ENCODE assay signal across 30 mouse cellular contexts in the genomic region with DNA sequence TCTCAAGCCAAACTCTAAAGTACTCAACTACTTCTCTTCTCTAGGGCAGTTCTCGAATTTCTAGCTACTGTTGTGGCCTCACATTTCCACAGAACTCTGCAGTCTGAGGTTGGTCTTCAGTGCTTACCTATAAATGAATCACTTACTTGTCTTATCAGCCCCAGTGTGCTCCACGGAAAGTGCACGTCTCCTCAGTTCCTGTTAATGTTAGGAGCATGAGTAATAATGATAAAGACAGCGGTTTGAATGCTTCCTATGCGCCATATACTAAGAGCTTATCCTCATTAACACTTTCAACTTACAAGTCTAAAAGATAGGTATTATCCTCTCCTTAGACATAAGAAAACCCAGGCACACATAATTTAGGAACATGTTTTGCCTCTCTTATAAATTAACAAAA.
A peak's percentile ranks its signal among the peaks of the same experiment; 100 is the strongest.
DNase-seq lines count a peak whose midpoint lies in the region; ATAC-seq and TF ChIP-seq lines count a peak whose summit lies in the region.
"Had no signal": no experiment of that assay in that cellular context is flagged by ENCODE, and none has a peak within 500 bp of the region (broad histone marks: within the 10 kb centered on the region; RNA-seq: fewer than 3 reads in every experiment).

No protein-coding gene starts in this region.

- H3K9ac ChIP-seq in CH12.LX (ENCODE audit: insufficient read depth, low read depth), result no peak overlapping the region
- no peak overlapping the region for H3K9ac ChIP-seq in lung, postnatal 0 days (replicated peaks; ENCODE audit: low read depth)
- H3K9ac ChIP-seq: embryonic facial prominence, embryonic 13.5 days; forebrain, embryonic 12.5 days; forebrain, embryonic 15.5 days; heart, embryonic 15.5 days; hindbrain, embryonic 13.5 days had no signal

- no peak for TF ChIP-seq RAD21 in CH12.LX (IDR thresholded peaks at IDR 0.05; ENCODE audit: low read depth, low read length)

- H3K4me2 ChIP-seq in CH12.LX (ENCODE audit: insufficient read depth, low read depth, poor library complexity, severe bottlenecking), result no peak overlapping the region
- H3K4me2 ChIP-seq in lung, postnatal 0 days (replicated peaks; ENCODE audit: low read depth, low read length), result no peak overlapping the region
- H3K4me2 ChIP-seq: embryonic facial prominence, embryonic 13.5 days; forebrain, embryonic 12.5 days; forebrain, embryonic 15.5 days; heart, embryonic 11.5 days; heart, embryonic 15.5 days; hindbrain, embryonic 13.5 days had no signal

- no peaks in the 10 kb centered on the region for H3K9me3 ChIP-seq in CH12.LX (replicated peaks; ENCODE audit: low read length)
- no peaks in the 10 kb centered on the region for H3K9me3 ChIP-seq in lung, postnatal 0 days (ENCODE audit: low read length)
- H3K9me3 ChIP-seq: embryonic facial prominence, embryonic 10.5 days; embryonic facial prominence, embryonic 13.5 days; forebrain, embryonic 12.5 days; forebrain, embryonic 15.5 days; heart, embryonic 15.5 days; hindbrain, embryonic 10.5 days; hindbrain, embryonic 13.5 days had no signal

- H3K27me3 ChIP-seq in CH12.LX (replicated peaks), result no peaks in the 10 kb centered on the region
- no peaks in the 10 kb centered on the region for H3K27me3 ChIP-seq in lung, postnatal 0 days (replicated peaks; ENCODE audit: insufficient read depth, low read length)
- H3K27me3 ChIP-seq: embryonic facial prominence, embryonic 13.5 days; forebrain, embryonic 12.5 days; forebrain, embryonic 15.5 days; heart, embryonic 15.5 days; hindbrain, embryonic 13.5 days had no signal

- TF ChIP-seq EP300 in CH12.LX (IDR thresholded peaks at IDR 0.05; ENCODE audit: low read length), result no peak; the same call in 1 of the 2 replicates
- no peak for TF ChIP-seq EP300 in lung, postnatal 0 days (IDR thresholded peaks at IDR 0.05)

- in situ Hi-C loops in CH12.LX (cut with MboI; ENCODE audit: low pct_ligation_motif_present, low pct_unique_long_range_greater_than_20kb, low sequenced_read_pairs), result no loop called here

- WGBS in lung, postnatal 0 days, result 43% methylated on average over 5 of the region's 5 CpGs

- no peak for TF ChIP-seq POLR2A in CH12.LX (IDR thresholded peaks at IDR 0.05; ENCODE audit: low read depth, low read length)

- peaks cover 0 to 14% of the 10 kb centered on the region in 2 experiments for H3K36me3 ChIP-seq in CH12.LX (replicated peaks in 1 of 2; ENCODE audit: control insufficient read depth in 1 of 2, insufficient read depth in 1 of 2, low read length in 1 of 2)
- no peaks in the 10 kb centered on the region for H3K36me3 ChIP-seq in lung, postnatal 0 days (ENCODE audit: insufficient read depth, low read length)
- H3K36me3 ChIP-seq: embryonic facial prominence, embryonic 10.5 days; embryonic facial prominence, embryonic 13.5 days; forebrain, embryonic 12.5 days; forebrain, embryonic 15.5 days; heart, embryonic 15.5 days; hindbrain, embryonic 10.5 days; hindbrain, embryonic 13.5 days had no signal

- ATAC-seq in inflammation-experienced regulatory T-cells, adult 6 months, result peak; percentile 66
- no peak for ATAC-seq in lung, postnatal 0 days
- ATAC-seq: activated CD4-positive, CD25-positive, alpha-beta regulatory T cell, adult 4 months; forebrain, embryonic 15.5 days; hindbrain, embryonic 16.5 days; intestine, postnatal 0 days had no signal

- peak; percentile 26 for DNase-seq in CD4-positive helper T cell, adult 2 months (ENCODE audit: low read depth, low spot score)
- peak; percentile 54 for DNase-seq in CH12.LX (ENCODE audit: extremely low read depth)
- peak; percentile 77 for DNase-seq in MEL-GATA-1-ER (ENCODE audit: extremely low read depth, low read depth)
- no peak for DNase-seq in layer of hippocampus, postnatal 14 days (ENCODE audit: low spot score in 2 of 2)
- no peak for DNase-seq in lung, postnatal 0 days (ENCODE audit: low spot score)
- no peak for DNase-seq in urinary bladder, postnatal 4 days (ENCODE audit: low spot score in 2 of 2)
- DNase-seq: adrenal gland, adult 8-10 months; adrenal gland, postnatal 25 days; cerebellum, adult 18-20 months; cerebellum, adult 9-10 months; cerebellum, postnatal 25 days; embryo, embryonic 11 days; gastrocnemius, postnatal 10 days; gastrocnemius, postnatal 36 days; heart, postnatal 10 days; heart, postnatal 36 days; kidney, adult 2 months had no signal

- no peak for TF ChIP-seq CTCF in CH12.LX (conservative IDR thresholded peaks at IDR 0.05 in 1 of 2, IDR thresholded peaks at IDR 0.05 in 1 of 2; ENCODE audit: low read depth in 2 of 2, low read length in 2 of 2)
- TF ChIP-seq CTCF in lung, postnatal 0 days (IDR thresholded peaks at IDR 0.05), result no peak

- no peak overlapping the region for H3K4me3 ChIP-seq in CH12.LX (replicated peaks in 1 of 3; ENCODE audit: low read depth in 2 of 3, low read length in 2 of 3, poor library complexity in 1 of 3)
- no peak overlapping the region for H3K4me3 ChIP-seq in lung, postnatal 0 days (ENCODE audit: low read depth, low read length)
- H3K4me3 ChIP-seq: embryonic facial prominence, embryonic 10.5 days; embryonic facial prominence, embryonic 13.5 days; erythroblast, embryonic 14.5 days; forebrain, embryonic 12.5 days; forebrain, embryonic 15.5 days; heart, embryonic 15.5 days; hindbrain, embryonic 10.5 days; hindbrain, embryonic 13.5 days had no signal

- H3K27ac ChIP-seq in CH12.LX (ENCODE audit: insufficient read depth, low read depth), result no peak overlapping the region
- no peak overlapping the region for H3K27ac ChIP-seq in lung, postnatal 0 days (ENCODE audit: low read length)
- H3K27ac ChIP-seq: embryonic facial prominence, embryonic 10.5 days; embryonic facial prominence, embryonic 13.5 days; forebrain, embryonic 12.5 days; forebrain, embryonic 15.5 days; heart, embryonic 15.5 days; hindbrain, embryonic 10.5 days; hindbrain, embryonic 13.5 days had no signal

- dilution Hi-C loops in CH12.LX (cut with MboI; ENCODE audit: extremely low pct_ligation_motif_present, extremely low pct_unique_long_range_greater_than_20kb, low sequenced_read_pairs), result no loop called here

- peaks cover 0 to 16% of the 10 kb centered on the region in 2 experiments; a peak in 1 of 4 replicates for H3K4me1 ChIP-seq in CH12.LX (ENCODE audit: control insufficient read depth in 1 of 2, insufficient read depth in 2 of 2)
- no peaks in the 10 kb centered on the region for H3K4me1 ChIP-seq in lung, postnatal 0 days (ENCODE audit: insufficient read depth, low read depth, low read length)
- H3K4me1 ChIP-seq: embryonic facial prominence, embryonic 10.5 days; embryonic facial prominence, embryonic 13.5 days; forebrain, embryonic 12.5 days; forebrain, embryonic 15.5 days; hindbrain, embryonic 10.5 days; hindbrain, embryonic 13.5 days had no signal

- H3K79me2 ChIP-seq in CH12.LX (replicated peaks; ENCODE audit: control insufficient read depth, extremely low read depth, insufficient read depth, poor library complexity, severe bottlenecking), result no peaks in the 10 kb centered on the region

TF ChIP-seq in CH12.LX, 34 proteins besides CTCF, POLR2A, EP300 and RAD21:
- TF ChIP-seq ELF1 (IDR thresholded peaks at IDR 0.05; ENCODE audit: low read depth, low read length) (no peak), UBTF (IDR thresholded peaks at IDR 0.05; ENCODE audit: low read depth, low read length) (no peak), IRF4 (IDR thresholded peaks at IDR 0.05; ENCODE audit: low read depth, low read length) (peak; percentile 19; the same call in 1 of the 2 replicates), POLR2AphosphoS2 (IDR thresholded peaks at IDR 0.05; ENCODE audit: low read depth, low read length) (no peak)

Comparison
In these comparisons a context has a peak if more than half of its experiments do, and no peak if none do; other contexts are left out.
1. DNase-seq: peak in CD4-positive helper T cell, adult 2 months (single experiment), CH12.LX (single experiment) and MEL-GATA-1-ER (single experiment); none in layer of hippocampus, postnatal 14 days (0 of 2), lung, postnatal 0 days (single experiment) and urinary bladder, postnatal 4 days (0 of 2).